Mouse (Mus musculus): ENCODE results near the gene Cs. TPM values are rescaled to one million over a fixed set of nuclear protein-coding genes. Genes with fewer than 3 reads are reported as not detected.
"Not testable (repeated sequence)": the region's sequence is repeated elsewhere in the genome, so short reads cannot be mapped to it uniquely, and the experiment has no call there.

Cs gene
- total RNA-seq, 2 experiments from 2014 or later: 561 to 590 TPM

DNA sequence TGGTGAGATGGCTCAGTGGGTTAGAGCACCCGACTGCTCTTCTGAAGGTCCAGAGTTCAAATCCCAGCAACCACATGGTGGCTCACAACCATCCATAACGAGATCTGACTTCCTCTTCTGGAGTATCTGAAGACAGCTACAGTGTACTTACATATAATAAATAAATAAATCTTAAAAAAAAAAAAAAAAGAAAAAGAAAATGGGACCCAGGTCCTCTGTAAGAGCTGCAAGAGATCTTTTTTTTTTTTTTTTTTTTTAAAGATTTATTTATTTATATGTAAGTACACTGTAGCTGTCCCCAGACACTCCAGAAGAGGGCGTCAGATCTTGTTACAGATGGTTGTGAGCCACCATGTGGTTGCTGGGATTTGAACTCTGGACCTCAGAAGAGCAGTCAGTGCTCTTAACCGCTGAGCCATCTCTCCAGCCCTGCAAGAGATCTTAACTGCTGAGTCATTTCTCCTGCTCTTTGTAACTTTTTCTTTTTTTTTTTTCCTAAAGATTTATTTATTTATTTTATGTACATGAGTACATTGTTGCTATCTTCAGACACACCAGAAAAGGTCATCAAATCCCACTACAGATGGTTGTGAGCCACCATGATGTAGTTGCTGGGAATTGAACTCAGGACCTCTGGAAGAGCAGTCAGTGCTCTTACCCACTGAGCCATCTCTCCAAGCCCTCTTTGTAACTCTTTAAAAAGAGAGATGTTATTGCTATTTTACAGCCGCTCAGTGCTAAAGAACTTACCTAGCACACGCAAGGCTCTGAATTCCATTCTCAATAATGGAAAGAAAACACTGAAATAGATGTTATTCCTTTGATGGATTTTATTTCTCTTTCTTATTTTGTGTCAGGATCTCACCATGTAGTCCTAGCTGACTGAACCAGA, 4.9 kb upstream of the Cs start:
- not testable (repeated sequence) for DNase-seq (ENCODE audit: low spot score)

DNA sequence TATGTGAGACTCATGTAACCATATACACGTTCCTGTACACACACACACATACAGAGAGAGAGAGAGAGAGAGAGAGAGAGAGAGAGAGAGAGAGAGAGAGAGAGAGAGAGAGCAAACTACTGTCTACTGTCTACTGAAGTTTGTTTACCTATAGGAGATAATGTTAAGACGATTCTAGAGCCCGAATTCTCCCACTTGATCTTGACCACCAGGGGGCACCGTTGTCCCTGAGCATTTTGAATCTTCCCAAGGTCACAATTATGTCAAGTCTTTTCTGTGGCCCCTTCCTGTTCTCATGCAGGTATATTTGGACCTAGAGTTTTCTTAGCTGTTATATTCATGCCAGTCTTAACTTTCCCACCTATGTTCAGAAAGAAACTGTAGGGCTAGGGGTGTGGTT, 2.0 kb upstream of the Cs start:
- peak; percentile 84 for DNase-seq (ENCODE audit: low spot score)

DNA sequence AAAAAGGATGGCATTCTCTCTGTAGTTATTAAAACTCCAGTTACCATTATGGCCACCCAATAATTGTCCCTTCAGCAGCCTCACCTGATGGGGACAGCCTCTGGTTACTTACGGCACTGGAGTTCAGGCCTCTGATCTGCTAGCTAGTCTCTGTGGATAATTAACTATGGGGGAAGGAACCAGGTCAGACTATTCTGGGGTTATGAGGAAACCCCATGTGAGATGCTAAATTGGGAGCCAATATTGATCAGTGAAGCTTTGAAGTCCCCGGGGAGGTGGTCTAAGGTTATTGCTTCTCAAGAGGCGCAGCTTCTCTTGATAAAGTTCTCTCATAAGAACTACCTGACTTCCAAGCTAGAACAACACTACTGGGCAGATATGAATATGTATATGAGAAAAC, 1.3 kb upstream of the Cs start:
- no peak for DNase-seq (ENCODE audit: low spot score)

DNA sequence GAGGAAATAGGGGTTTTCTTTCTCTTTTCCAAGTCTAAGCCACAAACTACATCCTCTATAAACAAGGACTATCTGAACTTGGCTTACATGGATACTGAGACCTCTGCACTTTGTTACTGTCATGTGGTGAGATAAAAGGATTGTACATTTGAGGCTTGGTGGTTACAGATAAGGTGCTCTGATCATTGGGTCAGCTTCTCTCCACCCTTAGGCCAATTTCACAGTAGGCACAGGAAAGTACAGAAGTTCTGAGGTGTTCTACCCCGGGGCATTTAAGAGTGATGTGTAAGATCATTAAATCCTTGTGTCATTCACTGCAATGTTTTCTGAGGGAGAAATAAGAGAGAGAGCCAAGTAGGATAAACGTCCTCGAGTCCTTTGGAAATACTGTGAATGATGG, 937 bp upstream of the Cs start:
- DNase-seq (ENCODE audit: low spot score): no peak

DNA sequence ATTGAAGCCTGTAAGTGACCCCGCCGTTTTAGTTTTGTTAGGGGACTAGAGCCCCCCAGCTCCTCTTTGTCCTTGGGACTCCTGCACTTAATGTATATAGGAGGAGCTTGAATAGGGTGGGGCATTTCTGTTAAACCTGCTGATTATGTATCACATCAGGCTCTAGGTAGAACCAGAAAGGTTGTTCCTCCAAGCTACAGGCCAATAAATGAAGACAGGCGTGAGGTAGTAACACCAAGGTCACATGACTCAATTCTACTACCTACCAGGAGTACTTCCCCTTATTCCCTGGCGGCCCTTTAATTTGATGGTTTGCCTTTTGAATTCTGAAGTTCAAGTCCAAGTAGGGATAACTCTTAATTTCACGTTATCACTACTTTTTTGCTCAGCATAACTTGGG, 881 bp downstream of the Cs start:
- no peak for DNase-seq (ENCODE audit: low spot score)

DNA sequence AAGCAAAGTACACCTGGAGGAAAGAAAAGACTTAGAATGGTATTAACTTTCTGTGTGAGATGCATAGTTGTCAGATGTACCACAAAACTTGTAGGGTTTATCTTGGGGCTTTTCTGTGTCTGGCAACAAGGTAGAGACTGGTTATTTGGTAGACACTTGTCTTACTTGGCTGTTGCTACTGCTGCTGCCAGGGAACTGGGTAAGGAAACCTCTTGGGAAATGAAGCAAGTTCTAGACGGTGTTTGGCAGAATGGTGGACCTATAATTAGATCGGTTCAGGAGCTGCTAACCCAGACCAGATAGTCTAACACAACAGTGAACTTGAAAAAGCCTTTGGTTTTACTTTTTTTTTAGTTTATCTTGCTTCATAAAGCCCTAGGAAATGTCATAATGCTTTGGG, 1.4 kb downstream of the Cs start:
- peak; percentile 67 for DNase-seq (ENCODE audit: low spot score)

DNA sequence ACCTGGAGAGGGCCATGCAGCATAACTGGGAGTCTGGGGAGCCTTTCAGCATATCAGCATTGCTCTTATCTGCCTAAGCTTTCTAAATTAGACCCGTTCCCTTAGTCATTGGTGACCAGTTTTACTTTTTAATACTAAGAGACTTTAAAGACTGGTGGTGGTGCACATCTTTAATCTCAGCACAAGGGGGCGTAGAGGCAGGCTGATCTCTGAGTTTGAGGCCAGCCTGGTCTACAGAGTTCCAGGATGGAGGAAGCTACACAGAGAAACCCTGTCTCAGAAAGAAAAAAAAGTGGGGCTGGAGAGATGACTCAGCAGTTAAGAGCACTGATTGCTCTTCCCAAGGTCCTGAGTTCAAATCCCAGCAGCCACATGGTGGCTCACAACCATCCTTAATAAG, 2.7 kb downstream of the Cs start:
- no peak for DNase-seq (ENCODE audit: low spot score)

DNA sequence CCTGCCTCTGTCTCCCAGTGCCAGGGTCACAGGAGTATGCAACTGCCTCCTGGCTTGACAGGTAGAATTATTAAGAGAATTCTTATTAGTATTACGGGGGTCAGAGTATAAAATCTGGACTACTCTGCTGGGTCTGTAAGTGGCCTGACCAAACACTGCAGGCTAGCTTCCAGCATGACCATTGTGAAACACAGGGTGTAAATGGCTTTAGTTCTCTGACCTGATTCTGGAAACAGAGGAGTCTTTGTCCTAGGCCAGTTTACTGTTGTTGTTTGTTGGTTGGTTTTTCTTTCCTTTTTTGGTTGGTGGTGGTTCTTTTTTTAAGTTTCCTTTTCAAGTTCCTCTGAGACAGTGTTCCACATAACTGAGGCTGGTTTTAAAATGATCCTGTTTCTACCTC, 5.9 kb downstream of the Cs start:
- no peak for DNase-seq (ENCODE audit: low spot score)

DNA sequence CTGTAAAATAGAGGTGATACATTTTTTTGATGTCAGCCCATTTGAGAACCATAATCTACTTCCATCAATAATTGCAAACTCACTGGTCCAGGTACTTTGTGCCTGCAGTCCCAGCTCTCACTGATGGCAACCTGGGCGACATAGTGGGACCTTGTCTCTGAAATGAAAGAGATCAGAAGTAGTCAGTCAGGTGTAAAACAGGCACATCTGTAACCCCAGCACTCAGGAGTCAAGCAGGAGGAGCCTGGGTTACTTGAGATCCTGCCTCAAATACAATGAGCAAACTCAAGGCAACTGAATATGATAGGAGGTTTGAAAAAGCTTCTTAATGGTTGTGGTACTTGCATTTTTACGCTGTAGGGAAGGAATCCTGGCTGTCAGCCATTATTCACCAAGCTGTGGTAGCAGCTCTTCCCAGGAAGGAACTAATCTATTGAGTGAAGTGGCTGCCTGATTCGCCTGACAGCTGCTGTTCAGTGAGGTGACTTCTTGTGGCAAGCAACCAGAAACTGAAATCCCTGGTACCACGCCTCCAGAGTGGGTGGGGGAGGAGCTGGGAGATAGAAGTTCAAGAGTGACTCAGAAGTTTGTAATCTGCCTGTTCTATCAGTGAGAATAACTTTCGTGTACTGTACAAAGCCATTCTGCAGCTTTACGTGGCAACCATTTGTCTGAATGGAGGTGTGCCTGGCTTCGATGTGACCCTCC, 7.2 kb downstream of the Cs start:
- DNase-seq (ENCODE audit: low spot score): peak; percentile 90

DNA sequence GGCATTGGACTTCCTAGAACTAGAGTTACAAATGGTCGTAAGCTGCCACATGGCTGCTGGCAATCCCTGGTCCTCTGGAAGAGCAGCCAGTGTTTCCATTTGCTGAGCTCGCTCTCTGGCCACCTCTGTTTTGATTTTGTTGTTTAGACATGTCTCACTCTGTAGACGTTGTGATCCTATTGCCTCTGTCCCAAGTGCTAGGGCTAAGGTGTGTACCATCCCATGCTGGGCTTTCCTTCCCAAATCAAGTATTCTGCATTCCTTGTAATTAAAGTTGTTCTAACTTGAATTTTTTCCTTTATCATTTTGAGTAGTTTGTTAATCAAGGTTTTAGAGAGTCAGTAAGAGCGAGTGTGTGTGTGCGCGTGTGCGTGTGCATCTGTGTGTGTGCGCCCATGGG, 10.0 kb downstream of the Cs start:
- no peak for DNase-seq (ENCODE audit: low spot score)

DNA sequence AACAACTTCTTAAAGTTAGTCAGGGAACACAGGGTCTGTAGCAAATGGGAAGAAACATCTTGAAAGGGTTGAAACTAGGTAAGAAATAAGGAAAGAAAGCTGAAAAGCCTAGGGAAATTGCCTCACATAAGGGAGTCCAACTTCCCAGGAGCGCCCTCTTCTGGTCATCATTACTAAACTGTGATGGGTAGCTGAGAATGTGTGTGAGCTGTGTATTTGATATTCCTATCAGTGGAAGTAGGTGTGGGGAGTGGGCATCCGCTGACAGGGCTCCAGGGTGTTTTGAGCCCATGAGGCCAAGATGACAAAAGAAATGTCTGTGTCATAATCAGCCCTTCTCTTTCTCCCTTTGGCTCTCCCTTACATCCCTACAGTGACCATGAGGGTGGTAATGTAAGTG, 21.3 kb downstream of the Cs start:
- DNase-seq (ENCODE audit: low spot score): peak; percentile 68

DNA sequence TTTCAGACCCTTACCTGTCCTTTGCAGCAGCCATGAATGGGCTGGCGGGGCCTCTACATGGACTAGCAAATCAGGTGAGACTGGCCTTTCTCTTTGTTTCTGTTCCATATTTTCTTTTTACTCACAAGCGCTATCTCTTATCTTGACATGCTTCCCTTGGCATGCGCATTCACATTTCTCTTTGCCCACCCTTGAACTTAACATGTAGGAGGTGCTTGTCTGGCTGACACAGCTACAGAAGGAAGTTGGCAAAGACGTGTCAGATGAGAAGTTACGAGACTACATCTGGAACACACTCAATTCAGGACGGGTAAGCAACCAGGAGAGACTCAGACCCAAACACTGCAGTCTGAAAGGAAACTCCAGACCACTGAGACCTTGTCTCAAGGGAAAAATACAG, 21.7 kb downstream of the Cs start:
- DNase-seq (ENCODE audit: low spot score): no peak

DNA sequence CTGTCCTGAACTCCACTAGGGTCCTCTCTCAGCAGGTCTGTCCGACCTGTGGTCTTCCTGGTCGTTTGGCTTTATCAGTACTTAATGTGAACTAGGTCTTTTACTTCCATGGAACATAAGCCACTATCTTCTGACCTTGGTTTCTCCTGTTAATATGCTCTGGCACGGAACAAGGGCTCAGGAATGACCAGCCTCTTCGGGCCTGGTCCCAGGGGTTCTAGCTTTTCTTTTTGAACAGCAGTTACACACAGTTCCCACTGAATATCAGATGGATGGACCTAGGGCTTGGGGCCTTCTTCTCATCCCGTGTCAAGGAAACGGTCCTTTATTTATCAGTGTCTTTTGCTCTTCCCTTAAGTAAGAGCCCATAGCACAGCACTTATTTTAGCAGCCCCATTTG, 24.3 kb downstream of the Cs start:
- no peak for DNase-seq (ENCODE audit: low spot score)

DNA sequence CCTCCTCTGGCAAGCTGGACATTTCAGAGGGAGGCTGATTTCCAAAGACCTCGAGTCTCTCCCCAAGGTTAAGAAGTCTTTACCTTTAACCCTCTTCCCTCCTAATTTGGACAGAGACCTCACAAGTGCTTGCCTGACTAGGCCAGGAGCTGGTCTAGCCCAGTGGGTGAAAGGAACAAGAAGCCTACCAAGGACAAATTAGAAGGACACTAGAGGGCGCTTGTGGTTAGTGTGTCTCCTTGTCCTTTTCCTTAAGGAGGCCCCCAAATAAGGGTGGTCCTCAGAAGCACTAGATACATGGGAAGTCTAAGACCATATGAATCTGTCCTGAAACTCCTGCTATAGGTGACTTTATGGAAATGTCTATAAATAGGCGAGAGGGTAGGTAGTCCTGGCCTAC, 25.0 kb downstream of the Cs start:
- no peak for DNase-seq (ENCODE audit: low spot score)

DNA sequence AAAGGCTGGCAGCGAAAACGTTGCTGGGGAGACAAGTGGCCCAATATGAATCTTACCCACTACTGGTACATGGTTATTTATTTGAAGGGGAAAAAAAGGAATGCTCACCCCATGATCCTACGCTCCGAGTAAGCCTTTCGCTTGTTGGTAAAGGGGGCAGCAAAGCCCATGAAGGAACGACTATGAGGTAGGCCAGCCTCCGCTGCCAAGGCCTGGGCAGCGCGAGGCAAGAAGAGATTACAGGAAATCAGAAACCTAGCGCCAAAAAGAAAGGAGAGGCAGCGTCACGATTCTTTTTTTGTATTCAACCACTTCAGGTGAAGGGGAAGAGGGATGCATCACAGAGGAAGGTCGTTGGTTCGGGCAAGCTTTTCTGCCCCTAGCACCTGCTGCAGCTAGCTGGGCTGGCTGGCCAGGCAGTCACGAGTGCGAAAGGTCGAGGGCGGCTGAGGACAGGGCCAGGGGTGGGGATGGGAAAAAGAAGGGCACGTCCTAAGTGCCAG, 30.4 kb downstream of the Cs start:
- no peak for DNase-seq (ENCODE audit: low spot score)

DNA sequence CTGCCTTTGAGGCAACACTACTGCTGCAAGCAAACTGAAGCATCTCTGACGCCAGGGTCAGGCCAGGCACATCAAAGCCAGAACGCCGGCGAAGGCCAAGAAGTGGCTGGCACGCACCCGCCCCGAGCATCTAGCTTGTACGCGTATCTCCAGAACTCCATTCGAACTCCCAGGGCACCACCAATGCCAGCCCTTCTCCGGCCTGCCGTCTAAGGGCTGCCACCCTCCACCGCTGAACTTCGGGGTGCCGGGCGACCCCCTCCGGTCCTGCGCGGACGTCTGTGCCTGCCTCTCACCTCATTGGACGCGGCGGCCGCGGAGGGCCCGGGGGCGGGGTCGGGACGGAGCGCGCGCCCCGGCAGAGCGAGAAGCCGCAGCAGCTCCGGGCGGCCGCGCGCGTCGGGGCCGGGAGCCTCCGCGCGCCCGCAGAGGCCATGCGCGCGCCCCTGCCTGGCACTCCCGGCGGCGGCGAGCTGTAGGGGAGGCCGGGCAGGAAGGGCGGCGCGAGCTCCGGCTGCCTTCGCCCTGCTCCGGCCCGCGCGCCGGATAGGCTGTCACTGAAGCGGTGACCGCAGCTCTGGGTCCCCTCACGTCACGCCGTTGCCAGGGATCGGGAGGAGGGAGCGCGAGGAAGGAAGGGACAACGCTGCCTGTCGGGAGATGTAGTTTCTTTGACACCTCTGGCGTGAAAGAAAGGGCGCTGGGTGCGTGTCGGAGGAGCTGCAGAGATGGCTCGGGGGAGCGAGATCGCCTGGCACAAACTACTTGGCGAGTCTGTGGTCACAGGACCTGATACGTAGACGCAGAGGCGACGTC, 31.1 kb downstream of the Cs start, which contains the start of gene Coq10a:
Coq10a (minus strand) TSS at position 596 of the 816 bp plus-strand sequence.
- DNase-seq (ENCODE audit: low spot score): peak; percentile 95

DNA sequence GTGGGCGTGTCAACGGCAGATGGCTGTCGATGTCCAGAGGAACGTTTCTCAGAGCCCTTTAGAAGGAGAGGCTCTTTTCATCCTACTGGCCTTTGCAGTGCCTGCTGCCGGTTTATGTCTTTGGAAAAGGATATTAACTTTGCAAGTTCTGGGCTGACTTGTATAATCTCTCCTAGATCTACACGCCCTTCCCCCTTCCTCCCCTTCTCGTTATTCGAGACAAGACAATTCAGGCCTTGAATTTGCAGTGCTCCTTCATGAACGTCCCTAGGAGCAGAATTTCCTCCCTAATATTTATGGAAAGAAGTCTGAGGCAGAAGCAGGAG, 31.6 kb downstream of the Cs start:
- DNase-seq (ENCODE audit: low spot score): no peak

DNA sequence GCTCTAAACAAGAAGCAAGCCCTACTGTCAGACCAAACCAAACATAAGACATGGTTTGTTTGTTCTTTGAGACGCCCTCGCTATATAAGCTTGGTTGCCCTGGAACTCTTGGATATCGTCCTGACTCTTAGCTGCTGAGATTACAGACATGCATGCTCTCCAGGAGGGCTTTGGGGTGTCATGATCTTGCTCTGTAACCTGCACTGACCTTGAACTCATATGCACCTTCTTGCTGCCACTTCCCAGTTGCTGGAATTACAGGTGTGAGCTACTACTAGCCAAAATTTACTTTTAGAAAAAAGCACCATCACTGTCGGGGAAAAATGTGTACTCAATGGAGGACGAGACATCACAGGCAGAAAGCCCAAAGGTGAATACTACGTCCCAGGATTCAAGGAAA, 32.1 kb downstream of the Cs start:
- DNase-seq (ENCODE audit: low spot score): no peak

DNA sequence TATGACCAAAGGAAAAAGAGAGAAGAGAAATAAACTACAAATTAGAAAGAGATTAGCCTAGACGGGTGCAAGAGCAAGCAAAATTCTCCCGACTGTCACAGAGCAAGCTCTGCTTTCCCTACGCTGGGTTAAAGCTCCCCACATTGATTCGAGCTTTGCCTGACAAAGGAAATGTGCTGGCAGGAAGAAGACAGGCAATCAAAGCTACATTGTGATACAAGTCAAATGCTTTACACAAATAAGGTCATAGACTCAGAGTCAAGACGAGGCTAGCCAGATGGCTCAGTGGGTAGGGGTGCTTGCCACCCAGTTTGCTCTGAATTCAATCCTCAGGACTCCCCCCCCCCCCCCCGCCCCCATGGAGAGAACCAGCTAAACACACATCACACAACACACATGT, 32.5 kb downstream of the Cs start:
- DNase-seq (ENCODE audit: low spot score): no peak

DNA sequence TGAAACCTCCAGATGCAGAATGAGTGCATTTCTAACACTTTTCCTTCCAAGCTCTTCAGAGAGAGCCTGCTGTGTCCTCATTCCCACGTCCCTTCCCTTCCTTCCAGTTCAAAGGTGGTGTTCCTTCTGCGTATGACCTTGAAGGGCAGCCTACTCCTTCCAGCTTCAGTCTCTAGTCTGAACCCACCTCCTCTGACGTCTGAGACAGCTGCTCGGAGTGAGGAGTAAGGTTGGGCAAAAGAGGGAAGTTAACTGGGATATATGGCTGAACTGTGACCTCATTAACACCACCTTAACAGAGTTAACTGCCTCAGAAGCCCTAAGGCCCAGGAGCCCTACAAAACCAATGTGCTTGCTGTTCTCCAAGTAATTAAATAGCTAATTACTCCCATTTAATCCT, 33.1 kb downstream of the Cs start:
- DNase-seq (ENCODE audit: low spot score): no peak

DNA sequence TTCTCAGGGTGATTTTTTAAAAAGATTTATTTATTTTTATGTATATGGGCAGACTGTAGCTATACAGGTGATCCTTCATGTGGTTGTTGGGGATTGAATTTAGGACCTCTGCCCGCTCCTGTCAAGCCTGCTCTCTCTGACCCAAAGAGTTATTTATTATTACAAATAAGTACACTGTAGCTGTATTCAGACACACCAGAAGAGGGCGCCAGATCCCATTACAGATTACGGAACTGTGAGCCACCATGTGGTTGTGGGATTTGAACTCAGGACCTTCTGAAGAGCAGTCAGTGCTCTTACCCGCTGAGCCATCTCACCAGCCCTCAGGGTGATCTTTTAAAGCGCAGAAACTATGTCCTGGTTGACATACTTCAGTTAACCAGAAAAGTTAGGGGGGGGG, 34.6 kb downstream of the Cs start:
- no peak for DNase-seq (ENCODE audit: low spot score)
